In genomic region chr12:55507332-55507935, GRCm38 (mm10) we compare ENCODE assay signal across 29 mouse cellular contexts. TPM values are rescaled to one million over a fixed set of nuclear protein-coding genes. Genes with fewer than 3 reads are reported as not detected.
DNase-seq lines count a peak whose midpoint lies in the region; ATAC-seq and TF ChIP-seq lines count a peak whose summit lies in the region.
"Had no signal": no experiment of that assay in that cellular context is flagged by ENCODE, and none has a peak within 500 bp of the region (broad histone marks: within the 10 kb centered on the region; RNA-seq: fewer than 3 reads in every experiment).

No protein-coding gene starts in this region.

- no peak overlapping the region for H3K4me3 ChIP-seq in forebrain, embryonic 15.5 days
- H3K4me3 ChIP-seq in forebrain, embryonic 13.5 days = no peak overlapping the region
- H3K4me3 ChIP-seq in midbrain, embryonic 13.5 days (replicated peaks) = no peak overlapping the region
- H3K4me3 ChIP-seq in midbrain, embryonic 11.5 days (ENCODE audit: low read depth, low read length) = no peak overlapping the region
- H3K4me3 ChIP-seq in E14TG2a.4 (replicated peaks; ENCODE audit: low read length) = peak overlapping the region; percentile 55
- peak overlapping the region; percentile 20 to 31; a peak in 3 of 4 replicates for H3K4me3 ChIP-seq in ES-E14 (ENCODE audit: insufficient read depth in 1 of 2, low read depth in 1 of 2, low read length in 2 of 2, poor library complexity in 1 of 2, severe bottlenecking in 1 of 2)
- H3K4me3 ChIP-seq: erythroblast, embryonic 14.5 days; forebrain, embryonic 10.5 days; heart, adult 2 months; heart, embryonic 15.5 days; hindbrain, embryonic 15.5 days had no signal

- TF ChIP-seq CTCF in E14TG2a.4 (conservative IDR thresholded peaks at IDR 0.05; ENCODE audit: low read length) = no peak

- no peak overlapping the region for H3K27ac ChIP-seq in forebrain, embryonic 15.5 days (replicated peaks)
- H3K27ac ChIP-seq in forebrain, embryonic 13.5 days = no peak overlapping the region
- H3K27ac ChIP-seq in midbrain, embryonic 13.5 days = no peak overlapping the region
- no peak overlapping the region for H3K27ac ChIP-seq in midbrain, embryonic 11.5 days (ENCODE audit: low read depth, low read length)
- H3K27ac ChIP-seq in ES-E14 (ENCODE audit: insufficient read depth, low read depth, low read length, poor library complexity, severe bottlenecking) = peak overlapping the region; percentile 76
- H3K27ac ChIP-seq: forebrain, embryonic 10.5 days; heart, adult 2 months; heart, embryonic 15.5 days; hindbrain, embryonic 15.5 days had no signal

- no peak overlapping the region for H3K9ac ChIP-seq in forebrain, embryonic 15.5 days (replicated peaks)
- no peak overlapping the region for H3K9ac ChIP-seq in forebrain, embryonic 13.5 days
- no peak overlapping the region for H3K9ac ChIP-seq in midbrain, embryonic 13.5 days (replicated peaks)
- H3K9ac ChIP-seq in midbrain, embryonic 11.5 days (ENCODE audit: low read length) = no peak overlapping the region
- H3K9ac ChIP-seq in ES-E14 (ENCODE audit: insufficient read depth, low read depth, low read length, poor library complexity, severe bottlenecking) = no peak overlapping the region
- H3K9ac ChIP-seq: heart, embryonic 15.5 days; hindbrain, embryonic 15.5 days had no signal

- H3K9me3 ChIP-seq in forebrain, embryonic 15.5 days = no peaks in the 10 kb centered on the region
- no peaks in the 10 kb centered on the region for H3K9me3 ChIP-seq in forebrain, embryonic 13.5 days (replicated peaks)
- H3K9me3 ChIP-seq in midbrain, embryonic 13.5 days = no peaks in the 10 kb centered on the region
- H3K9me3 ChIP-seq in midbrain, embryonic 11.5 days (ENCODE audit: control insufficient read depth, low read length) = no peaks in the 10 kb centered on the region
- H3K9me3 ChIP-seq in E14TG2a.4 (ENCODE audit: low read length) (peaks cover 8% of the 10 kb centered on the region), ES-E14 (ENCODE audit: control insufficient read depth, insufficient read depth, low read depth, low read length) (no peaks in the 10 kb centered on the region)
- H3K9me3 ChIP-seq: forebrain, embryonic 10.5 days; heart, embryonic 15.5 days; hindbrain, embryonic 15.5 days had no signal

- 87% methylated on average over 17 of the region's 17 CpGs for WGBS in forebrain, embryonic 15.5 days
- WGBS in forebrain, embryonic 13.5 days = 86% methylated on average over 17 of the region's 17 CpGs
- 87% methylated on average over 17 of the region's 17 CpGs for WGBS in midbrain, embryonic 13.5 days
- 90% methylated on average over 17 of the region's 17 CpGs for WGBS in midbrain, embryonic 11.5 days

- ATAC-seq in forebrain, embryonic 15.5 days (replicated peaks) = 0 out of 2 replicates have a peak, but pooled peaks have one; percentile 42
- no peak for ATAC-seq in forebrain, embryonic 13.5 days
- ATAC-seq in midbrain, embryonic 13.5 days = peak; percentile 62; the same call in 1 of the 2 replicates
- ATAC-seq in midbrain, embryonic 11.5 days (ENCODE audit: low FRiP score) = no peak
- ATAC-seq: forebrain, embryonic 16.5 days; intestine, embryonic 16.5 days had no signal

- no peak overlapping the region for H3K4me2 ChIP-seq in forebrain, embryonic 15.5 days (replicated peaks)
- no peak overlapping the region for H3K4me2 ChIP-seq in forebrain, embryonic 13.5 days
- H3K4me2 ChIP-seq in midbrain, embryonic 13.5 days (replicated peaks) = no peak overlapping the region
- no peak overlapping the region for H3K4me2 ChIP-seq in midbrain, embryonic 11.5 days
- H3K4me2 ChIP-seq: heart, embryonic 11.5 days; heart, embryonic 15.5 days; hindbrain, embryonic 15.5 days had no signal

- DNase-seq in midbrain, embryonic 11.5 days (ENCODE audit: low spot score, missing footprints) = no peak
- DNase-seq in ES-E14 (ENCODE audit: low read depth, low spot score) (peak; percentile 47), adipocyte (ENCODE audit: low spot score) (no peak)
- no peak for DNase-seq in urinary bladder, postnatal 14 days (ENCODE audit: low spot score)
- DNase-seq: adrenal gland, adult 8-10 months; adrenal gland, postnatal 36 days; cerebellum, adult 9-10 months; cerebellum, postnatal 25 days; gastrocnemius, postnatal 10 days; heart, adult 2 months; heart, postnatal 14 days had no signal

- no peaks in the 10 kb centered on the region for H3K27me3 ChIP-seq in forebrain, embryonic 15.5 days
- 0 out of 2 replicates have a peak, but pooled peaks cover 3% of the 10 kb centered on the region for H3K27me3 ChIP-seq in forebrain, embryonic 13.5 days
- peaks cover 5% of the 10 kb centered on the region; the same call in 1 of the 2 replicates for H3K27me3 ChIP-seq in midbrain, embryonic 13.5 days
- H3K27me3 ChIP-seq in midbrain, embryonic 11.5 days (ENCODE audit: control insufficient read depth, insufficient read depth, low read length) = no peaks in the 10 kb centered on the region
- no peaks in the 10 kb centered on the region for H3K27me3 ChIP-seq in E14TG2a.4 (ENCODE audit: insufficient read depth, low read length)
- H3K27me3 ChIP-seq: heart, embryonic 15.5 days; hindbrain, embryonic 15.5 days had no signal

- no peaks in the 10 kb centered on the region for H3K36me3 ChIP-seq in forebrain, embryonic 15.5 days
- no peaks in the 10 kb centered on the region for H3K36me3 ChIP-seq in forebrain, embryonic 13.5 days (ENCODE audit: poor library complexity, severe bottlenecking)
- H3K36me3 ChIP-seq in midbrain, embryonic 13.5 days = no peaks in the 10 kb centered on the region
- no peaks in the 10 kb centered on the region for H3K36me3 ChIP-seq in midbrain, embryonic 11.5 days (ENCODE audit: control insufficient read depth, insufficient read depth, low read length)
- H3K36me3 ChIP-seq in E14TG2a.4 (ENCODE audit: insufficient read depth, low read length) (0 out of 2 replicates have a peak, but pooled peaks cover 3% of the 10 kb centered on the region), ES-E14 (ENCODE audit: control insufficient read depth, insufficient read depth, low read length, poor library complexity, severe bottlenecking) (no peaks in the 10 kb centered on the region)
- H3K36me3 ChIP-seq: forebrain, embryonic 10.5 days; heart, embryonic 15.5 days; hindbrain, embryonic 15.5 days had no signal

- in situ Hi-C loops in ES-E14 (cut with MboI; ENCODE audit: low sequenced_read_pairs in 2 of 2, unreplicated experiment in 2 of 2) = loop anchor here in 1 of 2 experiments (10.0 kb wide), 1 partner anchor 193 kb away; no protein-coding TSS in a partner anchor

- H3K4me1 ChIP-seq in forebrain, embryonic 15.5 days = no peaks in the 10 kb centered on the region
- H3K4me1 ChIP-seq in forebrain, embryonic 13.5 days = no peaks in the 10 kb centered on the region
- no peaks in the 10 kb centered on the region for H3K4me1 ChIP-seq in midbrain, embryonic 13.5 days (replicated peaks)
- no peaks in the 10 kb centered on the region for H3K4me1 ChIP-seq in midbrain, embryonic 11.5 days (ENCODE audit: control insufficient read depth, insufficient read depth, low read length)
- H3K4me1 ChIP-seq in E14TG2a.4 (replicated peaks; ENCODE audit: low read depth, low read length) (peaks cover 60% of the 10 kb centered on the region), ES-E14 (ENCODE audit: control insufficient read depth in 2 of 2, insufficient read depth in 2 of 2, low read length in 2 of 2, poor library complexity in 1 of 2) (peaks cover 6 to 27% of the 10 kb centered on the region in 2 experiments; a peak in 3 of 4 replicates)
- H3K4me1 ChIP-seq: forebrain, embryonic 10.5 days; hindbrain, embryonic 15.5 days had no signal

TF ChIP-seq in ES-E14, 5 proteins besides CTCF, POLR2A, EP300 and RAD21:
- TF ChIP-seq ZNF384 (IDR thresholded peaks at IDR 0.05; ENCODE audit: low read depth, low read length) (no peak), ZC3H11A (IDR thresholded peaks at IDR 0.05; ENCODE audit: borderline replicate concordance, low read depth, low read length) (no peak), HCFC1 (IDR thresholded peaks at IDR 0.05; ENCODE audit: borderline replicate concordance, insufficient read depth, low read length) (no peak), MAFK (IDR thresholded peaks at IDR 0.05; ENCODE audit: insufficient read depth, low read depth, low read length) (no peak), CHD2 (IDR thresholded peaks at IDR 0.05; ENCODE audit: low read depth, low read length) (no peak)

RNA-seq across cellular contexts. Expression of gene Nfkbia, which starts 15.0 kb away (rescaled TPM):
- 56.2 and 59.4 TPM in 2 replicates for polyA plus RNA-seq in forebrain, embryonic 15.5 days (2015; fragmentation: Nextera tagmentation; extraction: Ambion mirVana)
- 46.4 and 47.0 TPM in 2 replicates for polyA plus RNA-seq in forebrain, embryonic 13.5 days (2015; fragmentation: Nextera tagmentation; extraction: Ambion mirVana)
- polyA plus RNA-seq in midbrain, embryonic 13.5 days (2015; fragmentation: Nextera tagmentation; extraction: Ambion mirVana) = 48.8 and 52.9 TPM in 2 replicates
- 43.1 and 45.0 TPM in 2 replicates for polyA plus RNA-seq in midbrain, embryonic 11.5 days (2014; fragmentation: Nextera tagmentation; extraction: Ambion mirVana)
- 30.6 and 34.7 TPM in 2 replicates for total RNA-seq in ES-E14 (2012; rRNA removed)

RNA-seq across cellular contexts. Expression of gene Aldoart2, which starts 57.6 kb away (rescaled TPM):
- polyA plus RNA-seq in forebrain, embryonic 15.5 days (2015; fragmentation: Nextera tagmentation; extraction: Ambion mirVana) = not detected in 2 replicates
- not detected in 2 replicates for polyA plus RNA-seq in forebrain, embryonic 13.5 days (2015; fragmentation: Nextera tagmentation; extraction: Ambion mirVana)
- not detected in 2 replicates for polyA plus RNA-seq in midbrain, embryonic 13.5 days (2015; fragmentation: Nextera tagmentation; extraction: Ambion mirVana)
- not detected in 2 replicates for polyA plus RNA-seq in midbrain, embryonic 11.5 days (2014; fragmentation: Nextera tagmentation; extraction: Ambion mirVana)
- 0.13 and 0.21 TPM in 2 replicates for total RNA-seq in ES-E14 (2012; rRNA removed)
- total RNA-seq: adrenal gland, adult 8-10 months; adrenal gland, postnatal 36 days; gastrocnemius, postnatal 10 days; gastrocnemius, postnatal 4 days; heart, adult 2 months; heart, postnatal 14 days; hematopoietic stem cell, adult 5-6 weeks; MEL had no signal
- polyA plus RNA-seq: C2C12; cortical plate, adult 2 months; embryonic facial prominence, embryonic 14.5 days; forebrain, embryonic 10.5 days; forebrain, embryonic 16.5 days; frontal cortex, adult 2 months; hindbrain, embryonic 15.5 days; intestine, embryonic 16.5 days had no signal

Comparison
In these comparisons a context has a peak if more than half of its experiments do, and no peak if none do; other contexts are left out.
1. ATAC-seq: peak in forebrain, embryonic 15.5 days (single experiment) and midbrain, embryonic 13.5 days (single experiment); none in forebrain, embryonic 13.5 days (single experiment) and midbrain, embryonic 11.5 days (single experiment).
2. H3K4me3 ChIP-seq: peak in E14TG2a.4 (single experiment) and ES-E14 (2 of 2); none in forebrain, embryonic 15.5 days (single experiment), forebrain, embryonic 13.5 days (single experiment), midbrain, embryonic 13.5 days (single experiment) and midbrain, embryonic 11.5 days (single experiment).